ENCODE assay signal across 15 mouse cellular contexts in genomic region chr12:82333999-82334398, GRCm38 (mm10).
DNase-seq lines count a peak whose midpoint lies in the region; ATAC-seq and TF ChIP-seq lines count a peak whose summit lies in the region.
"Had no signal": no experiment of that assay in that cellular context is flagged by ENCODE, and none has a peak within 500 bp of the region (broad histone marks: within the 10 kb centered on the region; RNA-seq: fewer than 3 reads in every experiment).

No protein-coding gene starts in this region.

- H3K4me3 ChIP-seq in forebrain, embryonic 10.5 days = no peak overlapping the region
- no peak overlapping the region for H3K4me3 ChIP-seq in forebrain, embryonic 11.5 days (ENCODE audit: low read depth, low read length)
- no peak overlapping the region for H3K4me3 ChIP-seq in left cerebral cortex, adult 2 months
- H3K4me3 ChIP-seq in limb, embryonic 14.5 days (replicated peaks; ENCODE audit: low read length) = no peak overlapping the region
- H3K4me3 ChIP-seq: heart, embryonic 15.5 days; hindbrain, embryonic 15.5 days; midbrain, embryonic 13.5 days had no signal

- no peak overlapping the region for H3K4me2 ChIP-seq in forebrain, embryonic 11.5 days (ENCODE audit: low read depth, low read length, severe bottlenecking)
- H3K4me2 ChIP-seq in limb, embryonic 14.5 days (replicated peaks; ENCODE audit: low read depth, low read length, severe bottlenecking) = no peak overlapping the region
- H3K4me2 ChIP-seq: heart, embryonic 15.5 days; hindbrain, embryonic 15.5 days; midbrain, embryonic 13.5 days had no signal

- peak overlapping the region; percentile 63; the same call in 1 of the 2 replicates for H3K27ac ChIP-seq in forebrain, embryonic 10.5 days
- H3K27ac ChIP-seq in forebrain, embryonic 11.5 days (ENCODE audit: low read depth, low read length) = no peak overlapping the region
- H3K27ac ChIP-seq in left cerebral cortex, adult 2 months = peak overlapping the region; percentile 38
- H3K27ac ChIP-seq in limb, embryonic 14.5 days (replicated peaks; ENCODE audit: low read depth, low read length) = no peak overlapping the region
- H3K27ac ChIP-seq: heart, embryonic 15.5 days; midbrain, embryonic 13.5 days; stomach, postnatal 0 days had no signal

- peaks cover 6% of the 10 kb centered on the region for H3K36me3 ChIP-seq in forebrain, embryonic 10.5 days (replicated peaks)
- no peaks in the 10 kb centered on the region for H3K36me3 ChIP-seq in forebrain, embryonic 11.5 days (ENCODE audit: control insufficient read depth, insufficient read depth, low read length)
- no peaks in the 10 kb centered on the region for H3K36me3 ChIP-seq in limb, embryonic 14.5 days (ENCODE audit: control insufficient read depth, insufficient read depth, low read length)
- H3K36me3 ChIP-seq: heart, embryonic 15.5 days; hindbrain, embryonic 15.5 days; midbrain, embryonic 13.5 days had no signal

- no peaks in the 10 kb centered on the region for H3K27me3 ChIP-seq in forebrain, embryonic 10.5 days (ENCODE audit: poor library complexity, severe bottlenecking)
- no peaks in the 10 kb centered on the region for H3K27me3 ChIP-seq in forebrain, embryonic 11.5 days (ENCODE audit: control insufficient read depth, insufficient read depth, low read length)
- no peaks in the 10 kb centered on the region for H3K27me3 ChIP-seq in limb, embryonic 14.5 days (ENCODE audit: control insufficient read depth, insufficient read depth, low read length)
- H3K27me3 ChIP-seq: heart, embryonic 15.5 days; hindbrain, embryonic 15.5 days; midbrain, embryonic 13.5 days had no signal

- no peak for ATAC-seq in forebrain, embryonic 11.5 days (replicated peaks; ENCODE audit: low FRiP score)
- ATAC-seq in limb, embryonic 14.5 days (ENCODE audit: low FRiP score, low read depth) = peak; percentile 57; the same call in 1 of the 2 replicates
- ATAC-seq: midbrain, embryonic 13.5 days had no signal

- H3K9me3 ChIP-seq in forebrain, embryonic 10.5 days = no peaks in the 10 kb centered on the region
- H3K9me3 ChIP-seq in forebrain, embryonic 11.5 days (ENCODE audit: control insufficient read depth, low read length) = no peaks in the 10 kb centered on the region
- no peaks in the 10 kb centered on the region for H3K9me3 ChIP-seq in limb, embryonic 14.5 days (ENCODE audit: control insufficient read depth, low read length)
- H3K9me3 ChIP-seq: heart, embryonic 15.5 days; hindbrain, embryonic 15.5 days; midbrain, embryonic 13.5 days had no signal

- no peak for TF ChIP-seq CTCF in left cerebral cortex, adult 2 months (IDR thresholded peaks at IDR 0.05)

- intact Hi-C loops in left cerebral cortex, adult 2 months (cut with DNase I) = no loop called here
- intact Hi-C loops in gastrocnemius, postnatal 36 days (cut with DNase I) = no loop called here

- no peak overlapping the region for H3K9ac ChIP-seq in forebrain, embryonic 11.5 days (ENCODE audit: low read length)
- no peak overlapping the region for H3K9ac ChIP-seq in limb, embryonic 14.5 days (ENCODE audit: low read depth, low read length, severe bottlenecking)
- H3K9ac ChIP-seq: heart, embryonic 15.5 days; hindbrain, embryonic 15.5 days; midbrain, embryonic 13.5 days had no signal

- H3K4me1 ChIP-seq in forebrain, embryonic 10.5 days = peaks cover 38% of the 10 kb centered on the region
- peaks cover 14% of the 10 kb centered on the region; the same call in 1 of the 2 replicates for H3K4me1 ChIP-seq in forebrain, embryonic 11.5 days (replicated peaks; ENCODE audit: control insufficient read depth, insufficient read depth, low read length)
- H3K4me1 ChIP-seq in limb, embryonic 14.5 days (ENCODE audit: control insufficient read depth, insufficient read depth, low read length) = peaks cover 22% of the 10 kb centered on the region

- no peak for DNase-seq in forebrain, embryonic 10.5 days (ENCODE audit: extremely low spot score, low spot score)
- no peak for DNase-seq in forebrain, embryonic 11.5 days (ENCODE audit: low spot score)
- no peak for DNase-seq in left cerebral cortex, adult 2 months (ENCODE audit: extremely low spot score in 1 of 2, low spot score in 2 of 2)
- no peak for DNase-seq in left cerebral cortex, adult 9 months (ENCODE audit: low spot score in 2 of 2)
- DNase-seq in brain, adult 2 months (ENCODE audit: low read depth, low spot score) = peak; percentile 61
- no peak for DNase-seq in limb, embryonic 14.5 days (ENCODE audit: low spot score)
- DNase-seq in gastrocnemius, postnatal 10 days = no peak
- no peak for DNase-seq in gastrocnemius, postnatal 36 days
- DNase-seq: adrenal gland, postnatal 14 days; left cerebral cortex, postnatal 4 days; right cerebral cortex, postnatal 25 days had no signal

- 73% methylated on average over 5 of the region's 5 CpGs for WGBS in forebrain, embryonic 10.5 days
- WGBS in forebrain, embryonic 11.5 days = 76% methylated on average over 5 of the region's 5 CpGs
- WGBS in limb, embryonic 14.5 days = 38% methylated on average over 5 of the region's 5 CpGs

- TF ChIP-seq POLR2A in limb, embryonic 14.5 days (IDR thresholded peaks at IDR 0.05; ENCODE audit: borderline replicate concordance, extremely low read depth, insufficient read depth, insufficient read length) = no peak

Comparison
In these comparisons a context has a peak if more than half of its experiments do, and no peak if none do; other contexts are left out.
1. H3K27ac ChIP-seq: peak in forebrain, embryonic 10.5 days (single experiment) and left cerebral cortex, adult 2 months (single experiment); none in forebrain, embryonic 11.5 days (single experiment) and limb, embryonic 14.5 days (single experiment).